In the genomic region with DNA sequence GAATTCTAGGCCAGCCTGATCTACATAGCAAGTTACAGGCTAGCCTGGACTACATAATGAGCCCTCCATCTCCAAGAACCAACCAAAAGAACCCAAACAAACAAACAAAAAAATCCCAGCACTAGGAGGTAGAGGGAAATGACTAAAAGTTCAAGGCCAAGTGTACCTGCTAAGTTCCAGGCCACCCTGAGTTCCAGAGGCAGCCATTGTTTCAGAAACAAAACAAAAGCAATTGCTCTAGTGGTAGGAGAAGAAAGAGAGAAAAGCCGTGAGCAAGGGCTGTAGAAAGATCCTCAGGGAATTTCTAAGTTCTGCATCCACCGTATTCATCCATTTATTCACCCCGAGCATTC, we compare ENCODE assay signal across 8 mouse cellular contexts. TPM values are rescaled to one million over a fixed set of nuclear protein-coding genes. Genes with fewer than 3 reads are reported as not detected.
DNase-seq lines count a peak whose midpoint lies in the region; ATAC-seq and TF ChIP-seq lines count a peak whose summit lies in the region.

No protein-coding gene starts in this region.

- TF ChIP-seq CTCF in spleen, adult 2 months (IDR thresholded peaks at IDR 0.05; ENCODE audit: extremely low read depth, insufficient read depth, insufficient read length, insufficient replicate concordance) = no peak

- H3K4me1 ChIP-seq in spleen, adult 2 months (ENCODE audit: control insufficient read depth, insufficient read depth, insufficient read length) = peaks cover 3% of the 10 kb centered on the region
- H3K4me1 ChIP-seq in liver, embryonic 11.5 days (replicated peaks; ENCODE audit: control insufficient read depth, insufficient read depth, low read length) = peaks cover 19% of the 10 kb centered on the region

- TF ChIP-seq POLR2A in spleen, adult 2 months (IDR thresholded peaks at IDR 0.05; ENCODE audit: low read depth, low read length) = no peak

- peak overlapping the region; percentile 97 for H3K4me3 ChIP-seq in spleen, adult 2 months (ENCODE audit: extremely low read depth, insufficient read depth, insufficient read length)
- peak overlapping the region; percentile 89 for H3K4me3 ChIP-seq in liver, embryonic 11.5 days (ENCODE audit: low read depth, low read length)

- no peaks in the 10 kb centered on the region for H3K27me3 ChIP-seq in spleen, adult 2 months (ENCODE audit: control insufficient read depth, insufficient read depth, low read length)
- no peaks in the 10 kb centered on the region for H3K27me3 ChIP-seq in liver, embryonic 11.5 days (replicated peaks; ENCODE audit: control insufficient read depth, insufficient read depth, low read length)

- under 1% methylated on average over 3 of the region's 3 CpGs for WGBS in spleen, adult 2 months
- WGBS in liver, embryonic 11.5 days = 6% methylated on average over 3 of the region's 3 CpGs

- peak; percentile 20 for DNase-seq in embryo, embryonic 10 days (ENCODE audit: low spot score)
- DNase-seq in embryo, embryonic 11 days = no peak
- no peak for DNase-seq in spleen, adult 2 months (ENCODE audit: low read depth in 1 of 2, low spot score in 2 of 2)
- no peak for DNase-seq in spleen, postnatal 14 days (ENCODE audit: low spot score in 2 of 2)
- no peak for DNase-seq in liver, embryonic 11.5 days (ENCODE audit: low spot score)
- no peak for DNase-seq in right cerebral cortex, postnatal 36 days (ENCODE audit: low spot score in 2 of 2)

- H3K9ac ChIP-seq in liver, embryonic 11.5 days (ENCODE audit: low read depth, low read length) = peak overlapping the region; percentile 78

- H3K27ac ChIP-seq in spleen, adult 2 months (ENCODE audit: insufficient read depth, low read length) = peak overlapping the region; percentile 27
- H3K27ac ChIP-seq in liver, embryonic 11.5 days (ENCODE audit: low read depth, low read length) = peak overlapping the region; percentile 83; the same call in 1 of the 2 replicates

- H3K4me2 ChIP-seq in liver, embryonic 11.5 days = peak overlapping the region; percentile 99

- no peak for ATAC-seq in liver, embryonic 11.5 days (replicated peaks; ENCODE audit: low FRiP score)
- ATAC-seq in CD4-positive, CD25-positive, alpha-beta regulatory T cell, adult 4 months = no peak
- no peak for ATAC-seq in erythroid progenitor cell, adult 5-6 weeks (replicated peaks; ENCODE audit: low FRiP score, poor library complexity, severe bottlenecking)

- peaks cover 1% of the 10 kb centered on the region; the same call in 1 of the 2 replicates for H3K36me3 ChIP-seq in spleen, adult 2 months (ENCODE audit: control insufficient read depth, insufficient read depth, low read length)
- H3K36me3 ChIP-seq in liver, embryonic 11.5 days (ENCODE audit: control insufficient read depth, insufficient read depth, low read length) = no peaks in the 10 kb centered on the region

- no peaks in the 10 kb centered on the region for H3K9me3 ChIP-seq in liver, embryonic 11.5 days (ENCODE audit: control insufficient read depth, low read length)

RNA-seq across cellular contexts. Expression of a gene that starts 1.8 kb away (rescaled TPM):
- 22.0 and 26.6 TPM in 2 replicates for polyA plus RNA-seq in spleen, adult 2 months (2012; rRNA removed)
- 32.0 and 32.1 TPM in 2 replicates for polyA plus RNA-seq in liver, embryonic 11.5 days (2014; fragmentation: Nextera tagmentation; extraction: Ambion mirVana)
- polyA plus RNA-seq in CD4-positive, CD25-positive, alpha-beta regulatory T cell, adult 4 months (2017; shearing (Covaris generic)) = 10 to 100 TPM; 24.5 to 29.9 TPM
- total RNA-seq in erythroid progenitor cell, adult 5-6 weeks (2015; ENCODE audit: low replicate concordance) = 23.9 and 33.9 TPM in 2 replicates
- 11.9 and 24.0 TPM in 2 replicates for total RNA-seq in erythroid progenitor cell, adult 5-6 weeks (2017; ENCODE audit: low replicate concordance)

RNA-seq across cellular contexts. Expression of a gene that starts 26.0 kb away (rescaled TPM):
- not detected in 2 replicates for polyA plus RNA-seq in spleen, adult 2 months (2012; rRNA removed)
- not detected in 2 replicates for polyA plus RNA-seq in liver, embryonic 11.5 days (2014; fragmentation: Nextera tagmentation; extraction: Ambion mirVana)
- polyA plus RNA-seq in CD4-positive, CD25-positive, alpha-beta regulatory T cell, adult 4 months (2017; shearing (Covaris generic)) = not detected
- total RNA-seq in erythroid progenitor cell, adult 5-6 weeks (2015; ENCODE audit: low replicate concordance) = not detected in 2 replicates
- total RNA-seq in erythroid progenitor cell, adult 5-6 weeks (2017; ENCODE audit: low replicate concordance) = not detected in 2 replicates

RNA-seq across cellular contexts. Expression of a gene that starts 56.6 kb away (rescaled TPM):
- 2.8 and 3.4 TPM in 2 replicates for polyA plus RNA-seq in spleen, adult 2 months (2012; rRNA removed)
- 130 and 137 TPM in 2 replicates for polyA plus RNA-seq in liver, embryonic 11.5 days (2014; fragmentation: Nextera tagmentation; extraction: Ambion mirVana)
- under 1 TPM in 1 of 2 experiments, not detected in 1; 0.90 TPM for polyA plus RNA-seq in CD4-positive, CD25-positive, alpha-beta regulatory T cell, adult 4 months (2017; shearing (Covaris generic))
- total RNA-seq in erythroid progenitor cell, adult 5-6 weeks (2015; ENCODE audit: low replicate concordance) = 9.4 TPM in 1 of 2 replicates, not detected in the other
- total RNA-seq in erythroid progenitor cell, adult 5-6 weeks (2017; ENCODE audit: low replicate concordance) = not detected in 2 replicates

Comparison
In these comparisons a context has a peak if more than half of its experiments do, and no peak if none do; other contexts are left out.
1. RNA of a gene that starts 56.6 kb away (polyA plus RNA-seq): 130 to 137 TPM in liver, embryonic 11.5 days; 2.8 to 3.4 TPM in spleen, adult 2 months and 0.90 TPM in CD4-positive, CD25-positive, alpha-beta regulatory T cell, adult 4 months; every median in the first group is over 10 times any median in the second.